Mouse (Mus musculus) urinary bladder, postnatal 10 days (tissue): ENCODE measurements at regions not wholly inside any gene's neighbourhood (a gene's known extent, or its start where the extent isn't known, plus 50 kb on each side); places are given as distances from the start of the nearest gene placed in this dataset.

ENCODE experiments used
- DNase-seq: peaks from one replicate; pipeline ENCODE4 v3.0.0; 2022; ENCODE audit warnings: low spot score

DNA sequence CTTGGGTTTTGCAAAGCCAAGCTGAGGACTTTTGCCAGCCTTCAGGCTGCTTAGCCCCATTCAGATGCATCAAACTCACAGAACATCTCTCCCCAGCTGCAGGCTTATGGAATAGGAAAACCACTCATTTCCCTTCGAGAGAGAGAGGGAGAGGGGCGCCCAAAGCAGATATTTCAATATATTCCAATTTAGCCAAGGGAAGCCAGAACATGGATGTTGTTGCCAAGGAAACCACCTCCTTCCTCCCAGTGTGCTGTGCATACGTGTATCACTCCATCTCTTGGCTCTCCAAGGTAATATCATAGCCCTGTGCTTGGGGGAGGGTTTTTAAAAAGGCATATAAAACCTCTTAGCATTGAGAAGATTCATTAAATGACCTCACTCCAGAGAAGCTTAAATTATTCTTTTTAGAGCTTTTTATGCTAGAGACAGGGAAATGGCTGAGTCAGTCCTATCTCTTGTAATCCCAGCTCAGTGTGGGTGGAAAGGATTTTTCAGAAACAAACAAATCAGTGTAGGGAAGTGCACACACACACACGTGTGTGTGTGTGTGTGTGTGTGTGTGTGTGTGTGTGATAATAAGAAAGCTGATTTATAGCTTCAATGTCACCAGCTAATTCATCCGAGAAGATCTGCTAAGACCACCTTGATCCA lies 245.1 kb downstream of the Rps24 start:
- DNase-seq = no peak

DNA sequence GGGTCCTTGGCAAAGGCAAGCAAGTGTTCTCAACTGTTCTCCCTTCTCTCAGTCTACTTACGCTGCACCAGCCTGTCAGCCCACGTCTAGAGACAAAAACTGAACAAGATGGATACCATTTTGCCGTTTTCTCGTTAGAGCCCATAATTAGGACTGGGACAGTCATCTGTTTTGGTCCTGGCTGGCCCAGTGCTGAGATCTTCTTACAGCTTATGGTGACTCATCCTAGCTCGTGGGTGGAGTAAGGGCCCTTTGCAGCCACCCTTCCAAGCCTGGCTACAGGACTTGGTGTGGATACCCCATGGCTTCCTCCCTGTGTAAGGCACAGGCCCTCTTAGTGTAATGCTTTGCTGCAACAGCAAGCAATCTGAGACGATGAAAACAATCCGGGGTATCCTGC lies 246.4 kb downstream of the Rps24 start:
- DNase-seq = no peak

DNA sequence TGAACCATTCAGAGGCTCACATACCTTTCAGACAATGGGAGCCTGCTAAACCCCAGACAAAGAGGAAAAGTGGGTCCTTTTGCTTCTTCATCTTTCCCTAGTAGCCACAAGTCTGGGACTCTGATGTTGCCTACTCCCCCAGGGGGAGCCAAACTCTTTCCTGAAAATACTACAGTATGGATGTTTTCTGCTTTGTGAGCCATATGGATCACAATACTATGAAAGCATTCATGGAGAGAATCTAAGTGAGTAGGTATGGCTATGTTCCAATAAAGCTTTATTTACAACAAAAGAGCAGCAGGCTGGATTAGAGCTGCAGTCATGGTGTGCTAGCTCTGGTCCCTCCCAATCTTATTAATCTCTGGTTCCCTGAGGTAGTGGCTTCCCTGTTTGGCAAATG lies 251.9 kb downstream of the Rps24 start:
- no peak for DNase-seq

DNA sequence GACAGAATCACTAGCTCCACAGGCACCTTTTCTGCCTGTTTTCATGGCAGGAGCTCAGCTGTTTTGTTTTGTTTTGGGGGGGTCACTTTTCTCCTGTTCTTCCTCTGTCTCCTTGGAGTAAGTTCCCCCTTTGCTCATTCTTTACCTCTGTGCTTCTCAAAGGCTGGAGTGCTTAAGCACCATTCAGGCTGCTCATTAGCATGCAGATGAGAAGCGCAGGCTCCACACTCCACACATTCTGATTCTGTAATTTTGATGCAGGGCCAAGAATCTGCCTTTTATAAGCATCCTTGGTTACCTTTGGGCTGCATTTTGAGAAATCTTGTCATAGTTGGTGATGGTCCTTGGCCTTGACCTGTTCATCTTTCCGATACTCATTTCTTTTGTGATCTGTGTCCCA lies 257.5 kb downstream of the Rps24 start:
- DNase-seq = no peak

DNA sequence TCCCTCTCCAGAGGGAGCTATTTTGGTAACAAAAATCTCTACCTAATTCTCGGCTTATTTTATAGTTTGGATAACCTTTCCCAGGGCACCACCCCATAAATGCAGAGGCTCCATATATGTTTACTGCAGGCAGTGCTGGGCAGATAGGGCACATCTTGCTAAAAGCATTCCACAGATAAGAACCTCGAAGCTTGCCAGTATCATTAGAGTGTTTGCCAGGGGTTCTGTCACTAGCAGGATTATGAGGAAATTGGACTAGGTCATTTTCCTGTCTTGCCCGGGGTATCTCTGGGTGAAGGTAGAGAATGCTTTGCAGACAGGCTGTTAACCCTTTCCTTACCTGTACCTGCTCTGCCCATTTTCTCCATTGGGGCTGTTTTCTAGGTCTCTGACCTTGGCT lies 258.8 kb downstream of the Rps24 start:
- DNase-seq = no peak

DNA sequence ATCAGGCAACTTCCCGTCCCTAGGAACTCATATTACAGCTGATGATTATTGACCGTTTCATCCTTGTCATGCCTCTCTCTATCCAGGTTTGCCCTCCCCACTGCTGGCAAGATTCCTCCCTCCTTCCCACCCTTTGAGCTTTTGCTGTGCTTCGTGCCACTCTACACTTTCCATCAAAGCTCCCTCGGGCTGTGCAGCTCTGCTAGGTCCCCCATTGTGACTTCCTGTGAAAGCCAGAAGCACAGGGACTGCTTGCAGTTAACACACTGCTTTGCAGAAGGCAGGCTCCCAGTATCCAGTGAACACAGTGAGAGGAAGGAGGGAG lies 260.5 kb downstream of the Rps24 start:
- DNase-seq = no peak

DNA sequence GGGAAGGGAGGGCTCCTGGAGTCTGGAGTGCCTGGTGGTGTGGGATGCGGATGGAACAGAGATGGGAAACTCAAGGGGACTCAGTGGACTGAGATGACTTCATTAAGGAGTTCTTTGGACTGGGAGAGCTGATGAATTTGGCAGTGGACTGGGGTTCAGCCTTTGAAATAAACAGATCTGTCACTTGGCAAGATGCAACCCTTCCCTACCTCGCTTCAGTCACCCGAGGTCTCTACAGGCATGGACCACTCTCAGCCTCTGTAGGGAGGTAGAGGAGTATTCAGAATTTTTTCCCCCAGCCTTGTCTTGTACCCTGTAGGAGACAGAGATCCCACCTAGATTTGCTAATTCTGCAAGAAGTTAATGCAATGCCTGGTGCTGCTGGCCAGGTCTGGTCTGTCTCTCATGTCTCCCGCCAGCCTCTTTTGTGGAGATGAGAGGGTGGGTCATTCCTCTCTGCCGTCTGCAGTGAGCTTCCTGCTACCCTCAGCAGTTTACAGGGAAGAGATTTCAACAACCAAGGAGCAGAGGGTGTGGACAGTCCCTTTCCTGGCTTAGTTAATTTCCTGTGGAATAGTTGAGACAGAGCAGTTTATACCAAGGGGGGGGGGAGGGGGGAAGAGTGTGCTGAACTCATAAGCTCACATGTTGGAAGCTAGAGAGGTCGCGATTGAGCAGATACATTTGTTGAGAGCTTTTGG lies 261.0 kb downstream of the Rps24 start:
- no peak for DNase-seq

DNA sequence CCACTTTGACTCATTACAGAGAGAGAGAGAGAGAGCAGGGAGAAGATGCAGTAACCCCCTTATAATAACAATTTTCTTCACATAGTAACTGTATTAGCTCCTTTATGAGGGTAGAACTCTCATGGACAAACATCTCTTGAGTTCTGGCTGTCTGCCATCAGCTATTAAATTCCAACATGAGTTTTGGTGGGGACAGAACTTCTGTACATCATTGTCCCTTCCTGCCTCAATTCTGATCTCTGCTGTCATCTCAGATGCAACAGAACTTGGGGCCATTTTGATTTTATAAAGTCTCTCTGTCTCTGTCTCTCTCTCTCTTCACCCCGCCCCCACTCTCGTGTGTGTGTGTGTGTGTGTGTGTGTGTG lies 261.6 kb downstream of the Rps24 start:
- DNase-seq = no peak

DNA sequence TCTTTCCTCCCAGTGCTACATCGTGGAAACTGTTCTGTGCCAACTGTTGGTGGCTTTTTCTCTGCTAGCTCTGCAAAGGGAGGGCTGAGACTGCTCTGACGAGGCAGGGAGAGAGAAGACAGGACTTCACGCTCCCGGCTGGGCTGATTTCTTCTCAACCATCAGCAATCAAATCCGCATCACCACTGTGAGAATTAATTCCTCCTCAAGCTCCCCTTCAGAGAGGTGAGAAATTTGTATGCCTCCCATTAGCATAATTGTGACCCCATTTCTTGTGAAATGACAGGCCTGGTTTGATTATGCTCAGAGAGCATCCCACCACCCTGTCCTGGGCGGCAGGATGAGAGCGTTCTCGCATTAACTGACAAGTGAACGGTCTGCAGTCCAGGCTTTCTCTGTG lies 262.4 kb downstream of the Rps24 start:
- DNase-seq = no peak

DNA sequence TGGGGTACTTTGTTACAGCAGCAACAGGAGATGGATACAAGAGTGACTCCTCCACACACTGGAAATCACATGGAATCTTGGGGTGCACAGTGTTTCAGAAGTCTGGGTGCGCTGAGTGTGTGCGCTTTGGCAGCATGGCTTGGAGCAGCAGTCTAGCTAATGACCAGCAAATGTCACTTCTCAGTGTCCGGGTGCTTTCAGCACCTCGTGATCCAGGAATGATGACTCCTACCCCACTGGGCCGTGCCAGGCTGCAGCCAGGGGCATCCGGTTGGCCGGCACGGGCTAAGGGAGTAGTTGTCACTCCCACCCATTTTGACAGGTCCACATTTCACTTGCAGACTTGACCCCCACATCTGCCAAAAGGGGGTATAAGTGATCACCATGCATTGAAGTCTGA lies 264.3 kb downstream of the Rps24 start:
- no peak for DNase-seq

DNA sequence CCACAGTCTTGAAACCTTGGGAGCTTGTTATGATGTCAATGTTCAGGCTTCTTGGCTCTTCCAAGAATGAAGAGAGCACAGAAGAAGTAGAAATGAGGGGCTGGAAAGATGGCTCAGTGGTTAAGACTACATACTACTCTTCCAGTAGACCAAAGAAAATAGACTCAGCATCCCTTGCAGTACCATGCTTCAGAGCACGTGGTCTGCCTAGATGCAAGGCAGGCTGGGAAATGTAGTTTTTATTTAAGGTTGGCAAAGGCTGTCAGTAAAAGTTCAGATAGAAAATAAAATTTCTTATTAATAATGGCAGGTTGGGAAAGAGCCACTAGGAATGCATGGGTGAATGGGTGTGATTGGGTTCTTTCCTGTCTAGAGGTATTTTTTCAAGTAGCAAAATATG lies 267.8 kb downstream of the Rps24 start:
- DNase-seq = no peak

DNA sequence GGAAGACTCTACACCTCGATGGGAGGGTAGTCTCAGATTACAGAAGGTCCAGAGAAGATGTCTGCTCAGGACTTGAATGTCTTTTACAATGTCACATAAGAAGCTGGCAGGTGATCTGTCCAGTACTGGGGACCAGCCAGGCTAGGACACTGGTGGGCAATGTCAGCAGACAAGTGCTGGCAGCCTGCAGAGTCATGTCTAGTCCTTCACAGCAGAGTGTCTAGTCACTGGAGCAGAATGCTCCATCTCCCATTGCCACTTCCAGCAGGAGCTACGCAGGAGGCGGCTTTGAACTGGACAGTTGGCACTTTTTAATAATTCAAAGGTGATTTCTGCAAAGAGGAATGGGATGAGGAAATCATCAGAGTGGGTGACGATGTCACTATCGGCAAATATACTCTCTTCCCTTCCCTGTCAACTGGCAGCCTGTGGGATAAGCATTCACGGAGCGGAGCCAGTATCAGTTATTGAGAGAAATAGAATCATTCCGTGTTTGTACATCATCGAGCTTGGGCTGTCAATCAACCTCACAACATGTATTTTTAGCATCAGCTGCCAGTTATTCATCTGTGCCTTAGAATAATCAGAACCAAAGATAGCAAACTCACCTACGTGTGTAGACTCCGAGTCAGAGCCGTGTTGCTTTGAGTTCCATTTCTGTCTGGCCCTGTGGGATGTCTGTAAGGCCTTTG lies 268.6 kb downstream of the Rps24 start:
- no peak for DNase-seq

DNA sequence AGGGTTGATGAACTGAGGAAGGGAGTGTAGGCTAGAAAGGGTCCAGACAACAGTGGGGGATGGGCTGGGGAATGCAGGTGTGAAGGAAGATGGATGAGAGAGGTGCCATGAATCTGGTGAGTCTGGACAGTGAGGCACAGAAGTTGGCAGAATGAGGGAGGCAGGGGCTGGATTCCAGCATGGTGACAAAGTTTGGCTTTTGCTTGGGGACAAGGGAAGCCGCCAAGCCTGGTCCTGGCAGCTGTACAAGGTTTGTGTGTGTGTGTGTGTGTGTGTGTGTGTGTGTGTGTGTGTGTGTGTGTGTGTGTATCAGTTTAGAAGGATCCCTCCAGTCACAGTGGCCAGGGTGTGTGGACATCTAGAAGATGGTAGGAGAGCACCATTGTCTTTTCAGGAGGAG lies 270.4 kb downstream of the Rps24 start:
- no peak for DNase-seq

DNA sequence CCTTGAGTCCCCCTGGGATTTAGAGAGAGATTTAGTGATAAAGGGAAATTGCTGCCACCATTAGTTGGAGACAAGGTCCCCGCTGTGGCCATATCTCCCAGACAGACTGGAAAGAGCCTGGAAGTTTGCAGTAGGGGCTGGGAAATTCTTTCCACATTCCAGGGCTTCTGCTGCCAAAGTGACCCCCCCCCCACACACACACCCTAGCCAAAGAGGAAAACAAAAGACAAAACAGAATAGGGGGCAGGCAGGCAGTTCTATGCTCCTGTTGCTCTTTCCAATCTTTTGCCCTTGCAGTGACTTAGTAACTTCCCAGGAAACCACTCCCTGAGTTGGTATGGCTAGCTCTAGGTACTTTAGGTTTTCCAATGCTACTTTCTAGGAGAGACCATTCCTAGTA lies 270.9 kb downstream of the Rps24 start:
- DNase-seq = no peak

DNA sequence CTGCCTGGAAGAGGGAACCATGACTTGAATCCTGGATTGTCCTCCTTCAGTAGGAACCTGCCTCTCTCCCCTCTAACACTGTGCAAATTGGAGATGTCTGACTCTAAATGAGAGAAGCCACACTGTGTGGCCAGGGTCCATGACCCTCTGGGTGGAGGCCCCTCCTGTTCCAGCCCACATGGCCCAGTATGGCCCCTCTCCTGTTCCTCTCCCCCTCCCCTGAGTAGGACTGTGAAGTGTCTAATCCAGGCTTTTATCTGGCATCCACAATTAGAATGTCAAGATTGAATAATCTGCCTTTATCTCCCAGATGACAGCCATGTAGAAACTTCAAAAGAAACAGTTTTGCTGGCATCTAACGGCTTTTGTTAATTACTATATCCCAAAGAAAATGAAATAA lies 274.0 kb downstream of the Rps24 start:
- no peak for DNase-seq

DNA sequence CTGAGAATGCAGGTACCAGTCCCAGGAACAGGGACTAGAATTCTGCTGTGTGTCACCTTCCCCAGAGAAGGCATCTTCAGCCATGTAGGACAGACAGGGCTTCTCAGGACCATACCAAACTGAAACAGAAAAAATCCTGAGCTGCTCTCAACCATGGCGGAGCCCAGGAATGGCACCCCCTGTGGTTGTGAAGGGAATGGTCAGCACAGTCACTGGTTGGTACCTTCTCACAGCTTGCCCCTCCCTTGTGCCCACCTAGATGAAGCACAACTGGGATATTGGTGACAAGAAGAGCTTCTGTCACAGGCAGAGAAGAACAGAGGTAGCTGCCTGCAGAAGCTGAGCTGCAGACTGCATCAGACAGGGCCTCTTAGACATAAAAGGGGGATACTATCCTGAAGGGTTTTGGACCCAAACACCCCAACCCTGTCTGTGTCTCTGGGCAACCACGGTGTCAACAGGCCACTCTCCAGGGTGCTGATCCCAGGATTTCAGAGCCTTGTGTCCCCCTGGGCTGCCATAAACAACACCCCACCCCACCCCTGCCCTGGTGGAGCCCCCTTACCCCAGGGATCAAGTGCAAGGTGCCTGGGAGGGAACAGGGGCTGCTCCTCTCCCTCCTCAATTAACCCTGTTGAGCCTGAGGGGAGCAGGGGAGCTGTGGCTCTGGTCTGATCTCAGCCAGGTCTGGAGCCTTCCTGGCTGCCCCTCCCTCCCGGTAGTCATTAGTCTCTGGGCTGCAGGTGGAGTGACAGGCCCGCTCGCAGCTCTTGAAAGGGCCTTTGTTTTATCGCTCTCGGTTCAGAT lies 275.7 kb downstream of the Rps24 start:
- no peak for DNase-seq

DNA sequence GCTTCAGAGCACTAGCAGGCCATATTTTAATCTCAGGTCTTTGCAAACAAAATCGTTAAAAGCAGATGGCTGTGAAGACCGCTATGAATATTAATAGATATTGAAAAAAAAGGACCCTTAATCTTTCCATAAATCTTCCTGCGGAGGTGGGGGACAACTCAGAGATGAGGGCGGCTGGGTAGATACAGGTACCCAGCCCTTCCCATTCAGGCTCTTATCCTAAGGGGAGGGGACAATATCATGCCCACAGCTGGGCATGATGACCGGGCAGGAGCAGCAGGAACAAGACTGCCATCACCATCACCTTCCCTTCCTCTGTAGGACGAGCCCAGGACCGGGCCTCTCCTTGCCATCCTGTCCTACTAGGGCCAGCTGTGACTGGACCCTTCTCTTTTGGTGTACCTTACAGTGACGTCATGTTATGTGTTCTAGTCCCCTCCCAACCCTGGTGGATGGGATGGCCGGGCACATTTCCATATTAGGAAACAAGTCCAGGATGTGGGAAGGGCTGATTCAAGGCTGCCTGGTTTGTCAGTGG lies 276.4 kb downstream of the Rps24 start:
- DNase-seq = no peak

DNA sequence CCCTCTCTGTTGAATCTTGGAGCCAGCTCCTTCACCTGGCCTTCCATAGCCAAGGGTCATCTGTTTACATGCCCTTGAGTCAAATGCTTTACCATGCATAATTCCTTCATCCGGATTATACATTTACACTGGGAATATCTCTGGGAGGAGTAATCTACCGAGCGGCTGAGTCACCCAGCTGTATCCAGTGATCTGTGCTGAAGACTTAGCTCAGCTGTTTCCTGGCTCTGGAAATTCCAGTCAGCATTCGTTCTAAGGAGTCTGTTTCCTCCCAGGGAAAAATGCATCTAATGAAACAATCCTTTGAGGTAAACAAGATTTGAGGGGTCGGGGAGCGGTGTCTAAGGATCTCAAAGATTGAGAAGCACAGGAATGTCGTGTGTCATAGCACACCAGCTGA lies 276.9 kb downstream of the Rps24 start:
- no peak for DNase-seq

DNA sequence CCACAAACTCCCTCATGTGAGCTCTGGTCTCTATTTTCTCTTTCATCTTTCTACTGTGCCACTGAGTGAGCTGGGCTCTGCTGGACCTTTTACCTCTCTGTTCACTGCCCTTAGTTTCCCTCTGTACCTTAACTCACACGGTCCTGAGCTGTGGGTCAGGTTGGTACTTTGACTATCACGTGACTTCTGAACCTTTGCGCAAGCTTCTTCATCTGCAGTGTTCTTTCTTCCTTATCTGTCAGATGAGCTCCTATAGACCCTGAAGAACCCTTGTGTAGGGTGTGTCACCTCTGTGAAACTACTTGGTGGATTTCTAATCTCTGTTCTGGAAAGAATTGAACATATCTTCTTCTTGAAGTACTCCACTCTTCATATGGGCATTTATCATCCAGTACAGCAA lies 279.3 kb downstream of the Rps24 start:
- DNase-seq = no peak

DNA sequence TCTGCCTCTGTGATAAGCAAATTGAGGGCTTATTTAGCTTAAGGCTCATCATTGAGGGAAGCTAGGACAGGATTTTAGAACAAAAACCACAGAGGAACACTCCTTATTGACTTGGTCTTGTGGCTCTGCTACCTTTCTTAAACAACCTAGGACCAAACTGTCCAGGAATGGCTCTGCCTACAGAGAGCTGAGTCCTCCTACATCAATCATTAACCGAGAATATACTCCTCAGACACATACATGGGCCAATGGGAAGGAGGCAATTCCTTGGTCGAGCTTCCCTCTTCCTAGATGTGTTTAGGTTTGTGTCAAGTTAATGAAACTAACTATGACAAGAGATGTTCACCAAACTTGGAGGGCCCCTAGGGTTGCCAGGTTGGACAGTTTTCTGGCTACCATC lies 279.8 kb downstream of the Rps24 start:
- no peak for DNase-seq

DNA sequence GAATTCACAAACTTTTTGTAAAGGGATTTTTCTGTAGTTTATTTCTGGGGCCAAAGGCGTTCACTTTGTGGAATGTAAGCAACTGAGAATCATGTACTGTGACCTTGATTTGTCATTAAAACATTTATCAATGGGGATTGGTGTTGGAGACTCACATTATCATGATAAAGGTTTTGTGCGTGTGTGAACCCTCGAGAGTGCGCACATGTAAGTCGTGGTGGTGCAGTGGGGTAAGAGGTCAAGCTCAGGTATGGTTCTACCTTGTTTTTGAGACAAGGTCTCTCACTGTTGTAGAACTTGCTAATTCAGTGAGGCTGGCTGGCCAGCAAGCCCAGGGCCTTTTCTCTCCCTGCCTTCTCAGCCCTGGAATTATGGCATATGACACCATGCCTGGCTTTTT lies 280.4 kb downstream of the Rps24 start:
- DNase-seq = no peak

DNA sequence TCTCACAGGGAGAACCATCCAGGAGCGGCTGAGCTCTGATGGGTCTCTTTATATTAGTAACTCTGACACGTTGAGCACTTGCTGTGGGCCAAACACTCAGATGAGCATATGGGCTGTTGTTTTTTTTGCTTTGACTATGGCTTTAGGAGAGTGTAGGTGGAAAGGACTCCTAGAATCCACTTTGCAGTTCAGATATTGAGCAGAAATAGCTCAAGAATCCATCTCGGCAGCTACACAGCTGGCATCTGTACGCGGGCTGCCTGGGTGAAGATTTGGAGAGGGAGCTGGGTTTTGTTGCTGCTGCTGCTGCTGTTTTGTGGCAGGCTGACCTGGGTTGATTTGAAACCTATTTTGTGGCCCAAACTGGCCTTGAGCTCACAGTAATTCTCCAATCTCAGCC lies 281.0 kb downstream of the Rps24 start:
- DNase-seq = no peak

DNA sequence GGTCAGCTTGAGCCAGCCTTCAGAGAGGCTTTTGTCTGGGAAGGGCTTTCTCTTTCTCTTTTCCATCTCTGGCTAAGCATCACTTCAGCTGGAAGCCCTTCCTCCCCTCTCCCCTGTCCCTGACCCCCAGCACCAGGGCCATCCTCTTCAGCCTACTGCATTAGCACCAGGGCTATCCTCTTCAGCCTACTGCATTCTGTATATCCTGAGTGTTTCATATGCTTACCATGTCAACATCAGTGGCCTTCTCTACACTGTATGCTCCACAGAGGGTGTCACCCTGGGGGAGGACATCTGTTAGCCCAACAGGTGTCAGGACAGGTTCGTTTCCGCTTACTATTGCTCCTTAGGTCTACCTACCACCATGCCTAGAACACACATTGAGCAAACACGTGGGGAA lies 282.5 kb downstream of the Rps24 start:
- no peak for DNase-seq
